Mouse (Mus musculus) lung, embryonic 14.5 days (tissue): ENCODE measurements around the gene Fam178b. TPM values are rescaled to one million over a fixed set of nuclear protein-coding genes. Genes with fewer than 3 reads are reported as not detected.

Experiments
- ATAC-seq: fragments of 200-750 bp; cut with Nextera tagmentation; 2 replicates; pipeline ENCODE4 v1.8.0; 2017; ENCODE audit warnings: mild to moderate bottlenecking, moderate TSS enrichment, moderate library complexity; ENCODE audit not compliant: insufficient read depth
- DNase-seq: peaks from one replicate; pipeline ENCODE4 v3.0.0-alpha.2; 2015
- H3K27ac ChIP-seq: fragments of 300-500 bp; sonication (generic); 2 replicates; pipeline ENCODE4 v1.5.1; 2014; ENCODE audit warnings: low read depth, mild to moderate bottlenecking, moderate library complexity
- H3K27me3 ChIP-seq: fragments of 300-500 bp; sonication (generic); 2 replicates; pipeline ENCODE4 v1.6.1; 2014; ENCODE audit warnings: low read length, control low read depth; ENCODE audit not compliant: insufficient read depth
- H3K36me3 ChIP-seq: fragments of 300-500 bp; sonication (generic); 2 replicates; pipeline ENCODE4 v1.6.1; 2014; ENCODE audit warnings: control low read depth; ENCODE audit not compliant: insufficient read depth
- H3K4me1 ChIP-seq: fragments of 300-500 bp; sonication (generic); 2 replicates; pipeline ENCODE4 v1.6.1; 2014; ENCODE audit warnings: antibody characterized with exemption, control low read depth; ENCODE audit not compliant: insufficient read depth
- H3K4me2 ChIP-seq: fragments of 300-500 bp; sonication (generic); 2 replicates; pipeline ENCODE4 v1.6.1; 2014; ENCODE audit warnings: mild to moderate bottlenecking
- H3K4me3 ChIP-seq: fragments of 300-500 bp; sonication (generic); 2 replicates; pipeline ENCODE4 v1.5.1; 2014; ENCODE audit warnings: low read depth, low read length
- H3K9ac ChIP-seq: fragments of 300-500 bp; sonication (generic); 2 replicates; pipeline ENCODE4 v1.6.1; 2014
- H3K9me3 ChIP-seq: fragments of 300-500 bp; sonication (generic); 2 replicates; pipeline ENCODE4 v1.6.1; 2016; ENCODE audit warnings: low read depth, low read length, control low read depth
- CTCF ChIP-seq: IDR thresholded peaks from 2 replicates; pipeline ENCODE4 v1.5.1; 2016; ENCODE audit warnings: antibody characterized with exemption, low read depth
- WGBS: fragments of 180-500 bp; shearing (Covaris S2); extraction: QIAGEN DNeasy Blood & Tissue Kit; methylation state at CpG from one replicate; pipeline ENCODE4 v1.1.7; 2014; 5-methylcytosine and 5-hydroxymethylcytosine counted together
- polyA plus RNA-seq: library from polyadenylated mRNA; unstranded; fragments of >200 nt; fragmentation: Nextera tagmentation; extraction: Ambion mirVana; gene quantifications from 2 replicates; pipeline ENCODE4 v1.2.1, GENCODE M21; 2014

Gene Fam178b
- polyA plus RNA-seq, 1 experiment from 2014 or later: 1.9 TPM

- peak overlapping the region; percentile 95 for H3K9ac ChIP-seq
- H3K4me2 ChIP-seq: peak overlapping the region; percentile 98
- TF ChIP-seq CTCF: peak; percentile 89
- peaks cover 39% of the 10 kb centered on the region for H3K36me3 ChIP-seq
- H3K9me3 ChIP-seq: no peaks in the 10 kb centered on the region
- peak overlapping the region; percentile 100 for H3K27ac ChIP-seq
- H3K27me3 ChIP-seq: no peaks in the 10 kb centered on the region
- H3K4me3 ChIP-seq: peak overlapping the region; percentile 94
- ATAC-seq (peak; percentile 78), DNase-seq (peak; percentile 97)
- under 1% methylated on average over 52 of the region's 52 CpGs for WGBS
- peaks cover 17% of the 10 kb centered on the region for H3K4me1 ChIP-seq
These were observed 126.2 kb downstream of the Fam178b start for GRCm38 (mm10) chr1:36556553-36557456.

DNA sequence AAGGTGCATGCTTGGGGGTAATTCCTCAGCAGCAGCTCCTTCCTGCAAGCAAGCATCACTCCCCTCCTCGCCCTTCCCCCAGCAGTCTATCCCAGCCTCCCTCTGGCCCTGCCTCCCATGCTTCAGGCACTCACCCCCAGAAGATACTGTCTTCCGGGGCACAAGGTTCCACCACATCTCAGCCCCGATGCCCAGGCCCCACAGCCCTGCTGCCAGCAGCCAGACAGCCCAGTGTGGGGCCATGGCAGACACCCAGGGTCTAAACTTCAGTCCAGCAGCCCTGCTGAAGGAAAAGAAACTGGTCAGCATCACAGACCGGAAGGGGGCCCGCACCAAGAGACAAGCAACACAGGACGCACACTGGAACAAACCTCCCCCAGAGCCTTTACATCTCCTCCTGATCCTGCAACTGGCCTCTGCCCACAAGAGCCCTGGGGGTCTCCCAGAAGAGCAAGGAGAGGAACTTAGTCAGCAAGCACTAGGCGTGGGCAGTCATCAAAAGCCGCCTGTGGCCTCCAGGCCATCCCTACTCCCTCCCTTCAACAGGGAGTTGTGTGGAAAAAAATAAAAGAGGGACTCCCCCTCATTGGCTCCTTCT, 127.1 kb downstream of the Fam178b start:
- ATAC-seq (no peak), DNase-seq (peak; percentile 69)
- Histone ChIP-seq H3K4me1 (peaks cover 17% of the 10 kb centered on the region), H3K4me2 (peak overlapping the region; percentile 98), H3K27ac (peak overlapping the region; percentile 100), H3K9me3 (no peaks in the 10 kb centered on the region), H3K27me3 (no peaks in the 10 kb centered on the region), H3K9ac (peak overlapping the region; percentile 95), H3K36me3 (peaks cover 48% of the 10 kb centered on the region), H3K4me3 (peak overlapping the region; percentile 94)
- 2% methylated on average over 8 of the region's 8 CpGs for WGBS
- TF ChIP-seq CTCF: no peak

DNA sequence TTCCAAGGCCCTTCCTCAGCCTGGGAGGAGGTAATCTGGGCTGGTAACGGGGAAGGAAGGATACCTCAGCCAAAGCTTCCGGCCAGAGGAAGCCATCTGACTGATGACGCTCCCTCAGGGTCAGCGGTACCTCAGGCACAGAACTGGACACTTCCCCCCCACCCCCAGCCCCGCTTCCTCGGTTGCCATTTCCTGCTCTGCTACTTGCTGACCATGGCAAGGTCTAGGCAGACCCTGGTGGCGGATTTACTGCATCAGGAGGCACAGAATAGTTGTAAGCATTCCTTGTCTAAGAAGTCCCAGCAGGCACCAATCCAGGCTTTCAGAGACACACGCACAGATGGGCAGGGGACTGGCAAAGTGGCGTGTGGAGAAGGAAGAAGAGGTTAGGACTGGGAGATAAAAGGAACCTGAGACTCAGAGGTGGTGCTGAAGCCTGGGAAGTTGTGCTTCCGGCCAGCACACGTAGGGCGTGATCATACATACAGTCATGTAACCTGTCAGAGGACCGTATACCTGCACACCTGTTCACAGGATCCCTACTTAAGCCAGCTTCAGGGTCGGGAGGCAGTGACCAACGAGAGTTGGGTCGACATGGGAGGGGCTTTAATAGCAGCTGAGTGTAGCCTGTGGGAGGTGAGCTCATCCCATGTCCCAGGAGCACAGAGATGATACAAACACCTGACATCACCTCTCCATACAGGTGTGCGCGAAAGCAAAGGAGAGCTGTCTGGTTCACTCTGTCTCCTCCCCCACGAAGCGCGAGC, 128.2 kb downstream of the Fam178b start:
- Histone ChIP-seq H3K4me2 (peak overlapping the region; percentile 98), H3K4me3 (peak overlapping the region; percentile 94), H3K27me3 (no peaks in the 10 kb centered on the region), H3K27ac (peak overlapping the region; percentile 100; the same call in 1 of the 2 replicates), H3K9ac (peak overlapping the region; percentile 25; the same call in 1 of the 2 replicates), H3K4me1 (peaks cover 17% of the 10 kb centered on the region), H3K9me3 (no peaks in the 10 kb centered on the region), H3K36me3 (peaks cover 58% of the 10 kb centered on the region)
- TF ChIP-seq CTCF: no peak
- no peak for ATAC-seq
- DNase-seq: no peak
- WGBS: 61% methylated on average over 21 of the region's 21 CpGs

DNA sequence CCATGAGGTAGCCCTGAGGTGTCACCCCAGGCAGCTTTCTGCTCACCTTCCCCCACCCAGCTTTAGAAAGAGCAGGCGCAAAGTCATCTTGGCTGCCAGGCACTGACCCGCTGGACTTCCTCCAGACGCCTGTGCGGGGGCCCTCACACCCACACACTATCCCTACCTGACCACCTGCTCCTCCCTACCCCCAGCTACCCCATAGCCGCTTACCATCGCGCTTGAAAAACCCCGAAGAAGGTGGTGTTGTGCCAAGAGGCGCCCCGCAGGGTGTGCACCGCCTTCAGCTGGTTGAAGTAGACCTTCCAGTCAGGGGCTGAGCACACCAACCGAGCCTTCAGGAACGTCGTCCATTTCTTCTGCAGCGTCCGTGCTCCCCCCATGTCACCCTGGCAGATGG, 130.5 kb downstream of the Fam178b start:
- no peak for TF ChIP-seq CTCF
- Histone ChIP-seq H3K27ac (no peak overlapping the region), H3K4me1 (peaks cover 21% of the 10 kb centered on the region), H3K9ac (no peak overlapping the region), H3K27me3 (no peaks in the 10 kb centered on the region), H3K4me2 (no peak overlapping the region), H3K9me3 (no peaks in the 10 kb centered on the region), H3K36me3 (peaks cover 78% of the 10 kb centered on the region), H3K4me3 (no peak overlapping the region)
- WGBS: 86% methylated on average over 16 of the region's 16 CpGs
- ATAC-seq: no peak
- DNase-seq: no peak

DNA sequence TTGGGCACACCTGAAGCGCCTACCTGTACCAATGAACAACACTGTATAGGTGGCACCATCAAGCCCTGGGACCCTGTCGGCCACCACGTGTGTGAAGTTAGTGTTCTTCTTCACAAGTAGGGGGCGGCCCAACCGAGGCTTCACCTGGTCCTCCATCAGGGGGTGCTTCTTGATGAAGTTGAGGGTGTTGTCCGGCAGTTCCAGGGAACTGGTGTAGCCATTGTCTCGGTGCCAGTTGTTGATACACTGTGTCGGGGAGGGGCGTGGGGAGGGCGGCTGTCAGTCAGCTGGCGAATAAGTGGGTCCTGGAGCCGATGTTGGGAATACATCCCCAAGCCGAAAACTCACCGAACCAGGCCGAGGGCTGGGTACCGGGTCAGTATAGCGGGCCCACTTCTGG, 131.1 kb downstream of the Fam178b start:
- no peak overlapping the region for H3K4me3 ChIP-seq
- H3K4me2 ChIP-seq: no peak overlapping the region
- DNase-seq: no peak
- H3K9ac ChIP-seq: no peak overlapping the region
- WGBS: 79% methylated on average over 17 of the region's 17 CpGs
- ATAC-seq: no peak
- H3K4me1 ChIP-seq: peaks cover 21% of the 10 kb centered on the region
- no peaks in the 10 kb centered on the region for H3K9me3 ChIP-seq
- peaks cover 78% of the 10 kb centered on the region for H3K36me3 ChIP-seq
- no peak overlapping the region for H3K27ac ChIP-seq
- TF ChIP-seq CTCF: peak; percentile 5; the same call in 1 of the 2 replicates
- no peaks in the 10 kb centered on the region for H3K27me3 ChIP-seq

GRCm38 (mm10) chr1:36550075-36550863, 132.7 kb downstream of the Fam178b start:
- peaks cover 17% of the 10 kb centered on the region for H3K4me1 ChIP-seq
- H3K36me3 ChIP-seq: peaks cover 74% of the 10 kb centered on the region
- WGBS: 73% methylated on average over 20 of the region's 20 CpGs

More at GRCm38 (mm10) chr1:36550075-36550863, 132.7 kb downstream of the Fam178b start:
- TF ChIP-seq CTCF: no peak
- no peaks in the 10 kb centered on the region for H3K9me3 ChIP-seq
- H3K27ac ChIP-seq: no peak overlapping the region
- H3K27me3 ChIP-seq: no peaks in the 10 kb centered on the region
- H3K9ac ChIP-seq: no peak overlapping the region
- DNase-seq (no peak), ATAC-seq (no peak)
- no peak overlapping the region for H3K4me3 ChIP-seq
- no peak overlapping the region for H3K4me2 ChIP-seq
